Mouse (Mus musculus): Measurements from ENCODE around the gene Zfp174. TPM values are rescaled to one million over a fixed set of nuclear protein-coding genes. Genes with fewer than 3 reads are reported as not detected.
"Not testable (repeated sequence)": the region's sequence is repeated elsewhere in the genome, so short reads cannot be mapped to it uniquely, and the experiment has no call there.

The Zfp174 gene
- polyA plus RNA-seq, 1 experiment from 2014 or later, result 0.88 TPM

DNA sequence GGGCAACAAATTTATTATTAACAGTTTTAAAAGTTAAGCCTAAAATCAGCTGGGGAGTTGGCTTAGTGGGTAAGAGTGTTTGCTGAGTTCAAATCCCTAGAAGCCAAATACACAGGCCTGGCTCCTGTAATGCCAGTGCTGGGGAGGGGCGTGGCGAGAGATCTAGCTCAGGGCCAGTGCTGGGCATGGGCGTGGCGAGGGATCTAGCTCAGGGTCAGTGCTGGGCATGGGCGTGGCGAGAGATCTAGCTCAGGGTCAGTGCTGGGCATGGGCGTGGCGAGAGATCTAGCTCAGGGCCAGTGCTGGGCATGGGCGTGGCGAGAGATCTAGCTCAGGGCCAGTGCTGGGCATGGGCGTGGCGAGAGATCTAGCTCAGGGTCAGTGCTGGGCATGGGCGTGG lies 4.2 kb downstream of the Zfp174 start:
- H3K27ac ChIP-seq; H3K4me3 ChIP-seq; H3K9me3 ChIP-seq (replicated peaks); DNase-seq (ENCODE audit: low spot score); H3K27me3 ChIP-seq (ENCODE audit: low read depth, poor library complexity, severe bottlenecking); H3K36me3 ChIP-seq: not testable (repeated sequence)
- peaks cover 13% of the 10 kb centered on the region for H3K4me1 ChIP-seq
- 86% methylated on average over 13 of the region's 13 CpGs for WGBS

DNA sequence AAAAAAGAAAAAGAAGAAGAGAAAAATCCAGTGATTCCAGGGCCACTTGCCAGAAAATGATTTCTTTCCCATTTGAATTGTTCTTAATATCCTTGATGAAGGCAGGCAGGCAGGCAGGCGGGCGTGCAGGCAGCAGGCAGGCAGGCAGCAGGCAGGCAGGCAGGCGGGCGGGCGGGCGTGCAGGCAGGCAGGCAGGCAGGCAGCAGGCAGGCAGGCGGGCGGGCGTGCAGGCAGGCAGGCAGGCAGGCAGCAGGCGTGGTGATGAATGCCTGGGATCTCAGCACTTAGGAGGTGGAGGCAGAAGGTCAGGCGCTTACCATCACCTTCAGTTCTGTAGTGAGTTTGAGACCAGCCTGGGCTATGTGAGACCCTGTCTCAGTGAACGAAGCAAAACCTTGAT lies 5.5 kb downstream of the Zfp174 start:
- Histone ChIP-seq H3K36me3 (no peaks in the 10 kb centered on the region), H3K4me1 (peaks cover 10% of the 10 kb centered on the region), H3K4me3 (no peak overlapping the region), H3K27me3 (ENCODE audit: low read depth, poor library complexity, severe bottlenecking) (no peaks in the 10 kb centered on the region), H3K9me3 (replicated peaks) (no peaks in the 10 kb centered on the region), H3K27ac (no peak overlapping the region)
- 19% methylated on average over 12 of the region's 12 CpGs for WGBS
- peak; percentile 65 for DNase-seq (ENCODE audit: low spot score)

DNA sequence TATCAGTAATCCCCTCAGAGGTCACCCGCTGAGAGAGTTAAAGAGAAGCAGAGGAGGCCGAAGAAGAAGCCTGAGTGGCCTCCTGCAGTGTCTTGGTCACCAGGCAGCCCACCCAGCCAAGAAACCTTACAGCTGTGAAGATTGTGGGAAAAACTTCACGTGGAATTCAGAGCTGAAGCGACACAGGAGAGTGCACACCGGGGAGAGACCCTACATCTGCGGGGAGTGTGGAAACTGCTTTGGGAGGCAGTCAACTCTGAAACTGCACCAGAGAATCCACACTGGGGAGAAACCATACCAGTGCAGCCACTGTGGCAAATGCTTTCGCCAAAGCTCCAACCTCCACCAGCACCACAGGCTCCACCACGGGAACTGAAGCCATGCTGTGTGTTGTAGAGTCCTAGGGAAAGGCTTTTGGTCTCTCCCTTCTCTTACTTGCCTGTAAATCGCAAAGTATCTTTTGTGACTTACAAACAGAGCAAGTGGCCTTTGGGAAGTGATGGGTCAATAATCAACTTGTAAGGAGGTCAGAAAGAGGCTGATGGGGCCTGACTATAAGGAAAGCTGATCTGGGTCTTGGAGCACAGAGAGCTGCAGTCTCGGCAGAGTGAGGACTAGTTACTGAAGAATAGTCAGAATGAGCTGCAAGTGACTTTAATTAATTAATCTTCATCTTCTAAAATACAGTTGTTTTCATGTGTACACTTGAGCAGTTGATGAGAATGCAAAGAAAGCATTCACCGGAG lies 7.5 kb downstream of the Zfp174 start:
- H3K4me3 ChIP-seq, result no peak overlapping the region
- H3K36me3 ChIP-seq, result no peaks in the 10 kb centered on the region
- 71% methylated on average over 11 of the region's 11 CpGs for WGBS
- H3K27ac ChIP-seq, result no peak overlapping the region
- no peaks in the 10 kb centered on the region for H3K27me3 ChIP-seq (ENCODE audit: low read depth, poor library complexity, severe bottlenecking)
- peaks cover 6% of the 10 kb centered on the region; the same call in 1 of the 2 replicates for H3K4me1 ChIP-seq
- no peaks in the 10 kb centered on the region for H3K9me3 ChIP-seq (replicated peaks)
- DNase-seq (ENCODE audit: low spot score), result no peak

DNA sequence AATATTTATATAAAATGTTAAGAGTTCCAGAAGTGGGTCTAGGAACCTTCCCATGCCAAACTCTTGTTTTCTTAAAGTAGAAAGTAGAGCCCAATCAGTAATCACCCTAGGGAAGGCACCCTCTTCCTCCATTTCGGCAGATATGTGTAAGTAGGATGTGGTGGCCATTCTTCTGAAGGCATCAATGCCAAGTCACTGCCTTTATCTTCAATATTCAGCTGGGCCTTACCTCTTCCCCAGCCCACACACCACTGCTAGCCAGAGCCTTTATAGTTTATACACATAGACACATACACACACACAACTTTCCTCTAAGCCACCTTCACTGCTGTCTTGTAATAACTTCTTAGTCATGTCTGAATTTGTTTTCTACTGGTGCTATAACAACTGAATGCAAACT lies 8.7 kb downstream of the Zfp174 start:
- 83% methylated on average over 1 of the region's 1 CpGs for WGBS
- H3K36me3 ChIP-seq, result peaks cover 4% of the 10 kb centered on the region
- no peak overlapping the region for H3K4me3 ChIP-seq
- no peak overlapping the region for H3K27ac ChIP-seq
- no peaks in the 10 kb centered on the region for H3K27me3 ChIP-seq (ENCODE audit: low read depth, poor library complexity, severe bottlenecking)
- no peaks in the 10 kb centered on the region for H3K9me3 ChIP-seq (replicated peaks)
- peaks cover 6% of the 10 kb centered on the region; the same call in 1 of the 2 replicates for H3K4me1 ChIP-seq
- DNase-seq (ENCODE audit: low spot score), result no peak

DNA sequence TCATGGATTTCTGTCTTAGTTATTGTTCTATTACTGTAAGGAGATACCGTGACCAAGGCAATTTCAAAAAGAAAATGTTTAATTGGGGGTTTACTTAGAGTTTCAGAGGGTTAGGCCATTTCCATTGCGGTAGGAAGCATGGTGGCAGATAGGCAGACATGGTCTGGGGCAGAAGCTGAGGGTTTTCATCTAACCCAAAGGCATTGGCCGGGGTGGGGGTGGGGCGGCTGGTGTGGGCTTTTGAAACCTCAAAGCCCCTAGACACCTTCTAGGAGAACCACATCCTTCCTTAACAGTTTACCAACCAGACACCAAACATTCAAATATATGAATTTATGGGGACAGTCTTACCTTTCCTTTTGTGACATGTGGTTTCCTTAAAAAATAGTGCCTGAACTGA lies 12.2 kb downstream of the Zfp174 start:
- H3K27me3 ChIP-seq (ENCODE audit: low read depth, poor library complexity, severe bottlenecking), result no peaks in the 10 kb centered on the region
- H3K4me1 ChIP-seq, result no peaks in the 10 kb centered on the region
- DNase-seq (ENCODE audit: low spot score), result no peak
- H3K9me3 ChIP-seq (replicated peaks), result no peaks in the 10 kb centered on the region
- WGBS, result 93% methylated on average over 4 of the region's 4 CpGs
- no peak overlapping the region for H3K27ac ChIP-seq
- no peak overlapping the region for H3K4me3 ChIP-seq
- peaks cover 26% of the 10 kb centered on the region for H3K36me3 ChIP-seq

DNA sequence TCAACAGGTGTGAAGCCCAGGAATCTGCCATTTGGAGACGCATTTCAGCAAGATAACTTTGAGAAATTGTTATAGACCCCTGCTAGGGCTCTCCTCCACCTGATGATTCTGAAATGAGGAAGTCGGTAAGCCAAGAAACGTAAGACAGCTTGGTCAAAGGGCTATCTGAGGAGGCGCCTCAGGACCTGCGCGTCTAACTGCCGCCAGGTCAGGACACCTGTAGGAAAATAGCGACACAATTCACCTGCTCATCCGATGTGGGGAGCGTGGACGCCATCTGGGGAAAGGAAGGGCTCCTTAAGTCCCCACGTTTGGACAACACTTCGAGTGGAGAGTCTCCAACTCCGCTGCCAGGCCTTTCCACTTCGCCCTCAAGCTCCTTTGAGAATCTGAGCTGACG lies 24.7 kb downstream of the Zfp174 start:
- no peak for DNase-seq (ENCODE audit: low spot score)
- peaks cover 15% of the 10 kb centered on the region for H3K36me3 ChIP-seq
- no peaks in the 10 kb centered on the region for H3K27me3 ChIP-seq (ENCODE audit: low read depth, poor library complexity, severe bottlenecking)
- H3K27ac ChIP-seq, result peak overlapping the region; percentile 87
- H3K9me3 ChIP-seq (replicated peaks), result no peaks in the 10 kb centered on the region
- peak overlapping the region; percentile 72 for H3K4me3 ChIP-seq
- WGBS, result 1% methylated on average over 16 of the region's 16 CpGs
- H3K4me1 ChIP-seq, result peaks cover 18% of the 10 kb centered on the region

DNA sequence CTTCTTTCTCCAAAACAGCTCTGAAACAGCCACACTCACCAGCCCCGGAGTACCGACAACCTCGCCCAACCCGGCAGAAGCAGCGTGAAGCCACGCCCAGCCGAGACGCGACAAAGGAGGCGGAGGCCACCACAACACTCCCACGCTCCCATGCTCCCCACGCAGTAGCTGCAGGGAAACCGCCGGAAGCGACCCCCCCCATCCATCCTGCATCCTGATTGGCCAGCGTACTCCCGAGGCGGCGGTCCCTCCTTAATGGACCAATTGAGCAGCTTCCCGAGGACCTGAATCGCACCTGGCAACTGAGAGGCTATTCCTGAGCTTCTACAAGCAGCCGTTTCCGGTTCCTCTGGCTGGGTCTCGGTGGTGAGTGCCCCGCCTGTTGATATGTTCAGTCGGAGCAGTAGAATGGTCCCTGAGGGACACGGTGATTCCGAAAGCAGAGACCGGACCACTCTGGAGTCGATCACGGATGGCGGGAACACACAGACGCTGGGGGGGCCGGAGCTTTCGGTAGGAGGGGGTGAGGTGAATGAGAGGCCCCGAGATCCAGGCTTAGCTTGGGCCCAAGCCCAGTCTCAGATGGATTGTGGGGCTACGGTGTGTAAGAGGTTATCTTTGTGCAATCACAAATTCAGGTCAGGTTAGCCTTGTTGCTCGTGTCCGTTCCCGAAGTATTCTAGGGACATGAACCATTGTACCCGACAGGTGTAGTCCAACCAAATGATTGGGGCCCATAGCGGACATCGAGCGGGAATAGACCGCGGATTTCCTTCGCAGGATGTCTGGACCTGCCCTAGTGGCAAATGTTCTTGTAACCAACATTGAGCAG lies 25.4 kb downstream of the Zfp174 start, which contains the start of gene Naa60:
Gene Naa60 (plus strand): TSS at position 160 of the 832 bp plus-strand sequence.
- 7% methylated on average over 47 of the region's 47 CpGs for WGBS
- Histone ChIP-seq H3K4me3 (peak within 1 kb of the TSS; percentile 72), H3K27me3 (ENCODE audit: low read depth, poor library complexity, severe bottlenecking) (no peaks in the 10 kb centered on the region), H3K27ac (peak within 1 kb of the TSS; percentile 87), H3K9me3 (replicated peaks) (no peaks in the 10 kb centered on the region), H3K36me3 (peaks cover 11% of the 10 kb centered on the region), H3K4me1 (peaks cover 18% of the 10 kb centered on the region)
- peak; percentile 95 for DNase-seq (ENCODE audit: low spot score)

DNA sequence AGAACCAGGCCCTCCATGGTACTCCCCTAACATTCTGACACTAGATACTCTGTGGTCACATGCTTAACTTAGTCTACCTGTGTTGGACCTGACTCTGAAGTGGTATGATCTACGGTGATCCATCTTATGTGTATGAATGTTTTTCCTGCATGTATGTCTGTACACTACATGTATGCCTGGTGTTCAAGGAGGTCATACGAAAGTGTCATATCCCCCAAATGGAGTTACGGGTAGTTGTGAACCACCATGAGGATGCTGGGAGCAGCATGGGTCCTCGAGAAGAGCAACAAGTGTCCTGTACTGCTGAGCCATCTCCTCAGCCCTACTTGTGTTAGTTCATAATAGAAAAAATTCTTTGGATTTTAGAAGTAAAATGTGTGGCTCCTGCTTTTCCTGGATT lies 29.3 kb downstream of the Zfp174 start:
- no peaks in the 10 kb centered on the region for H3K9me3 ChIP-seq (replicated peaks)
- no peaks in the 10 kb centered on the region for H3K27me3 ChIP-seq (ENCODE audit: low read depth, poor library complexity, severe bottlenecking)
- WGBS, result 93% methylated on average over 4 of the region's 4 CpGs
- no peak overlapping the region for H3K27ac ChIP-seq
- no peak for DNase-seq (ENCODE audit: low spot score)
- peaks cover 16% of the 10 kb centered on the region for H3K4me1 ChIP-seq
- peaks cover 13% of the 10 kb centered on the region for H3K36me3 ChIP-seq
- H3K4me3 ChIP-seq, result no peak overlapping the region

DNA sequence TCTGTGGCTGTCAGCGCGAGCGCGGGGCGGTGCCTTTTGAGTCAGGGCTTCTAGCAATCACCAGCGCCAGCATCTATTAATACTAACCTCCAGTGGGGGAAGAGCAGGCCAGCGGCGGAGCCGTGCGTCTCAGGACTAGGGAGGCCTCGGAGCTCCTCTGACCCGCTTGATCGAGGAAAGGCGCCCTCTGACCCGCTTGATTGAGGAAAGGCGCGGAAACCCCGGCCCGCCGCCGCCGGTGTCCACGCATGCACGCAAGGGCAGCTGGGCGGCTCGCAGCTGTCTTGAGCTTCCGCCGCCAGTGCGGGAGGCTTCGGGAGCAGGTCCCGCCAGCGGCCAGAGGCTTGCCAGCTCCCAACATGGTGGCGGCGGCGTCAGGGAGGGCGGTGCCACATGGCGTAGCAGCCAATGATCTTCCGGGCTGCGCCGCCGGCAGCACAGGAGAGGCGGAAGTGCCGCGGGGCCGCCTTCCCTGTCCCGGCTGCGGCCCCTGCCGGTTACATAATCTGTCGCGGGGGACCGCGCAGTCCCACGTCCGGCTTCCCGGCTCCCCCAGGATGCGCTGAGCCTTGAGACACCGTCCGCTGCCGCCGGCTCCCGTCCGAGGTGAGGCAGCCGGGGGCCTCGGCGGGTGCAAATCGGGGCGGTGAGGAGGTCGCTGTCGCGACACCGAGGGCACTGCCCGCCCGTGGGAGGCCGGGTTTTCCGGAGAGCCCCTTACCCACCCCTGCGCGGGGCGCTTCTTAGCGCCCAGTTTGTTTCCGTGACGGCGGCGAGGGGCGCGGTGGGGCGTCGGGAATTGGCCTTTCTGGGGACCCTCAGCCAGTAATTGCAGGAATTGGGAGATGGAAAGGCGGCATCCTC lies 37.4 kb downstream of the Zfp174 start, which contains the start of the genes Zfp597 and Gm20695:
Gene Zfp597 (minus strand): TSS at position 361 of the 864 bp plus-strand sequence.
Gene Gm20695 (plus strand): TSS at position 448 of the 864 bp plus-strand sequence.
- Histone ChIP-seq H3K36me3 (peaks cover 12% of the 10 kb centered on the region), H3K4me1 (peaks cover 11% of the 10 kb centered on the region), H3K9me3 (replicated peaks) (no peaks in the 10 kb centered on the region), H3K27me3 (ENCODE audit: low read depth, poor library complexity, severe bottlenecking) (no peaks in the 10 kb centered on the region), H3K27ac (peak within 1 kb of the TSS; percentile 92), H3K4me3 (peak within 1 kb of the TSS; percentile 96)
- under 1% methylated on average over 88 of the region's 88 CpGs for WGBS
- peak; percentile 94 for DNase-seq (ENCODE audit: low spot score)

DNA sequence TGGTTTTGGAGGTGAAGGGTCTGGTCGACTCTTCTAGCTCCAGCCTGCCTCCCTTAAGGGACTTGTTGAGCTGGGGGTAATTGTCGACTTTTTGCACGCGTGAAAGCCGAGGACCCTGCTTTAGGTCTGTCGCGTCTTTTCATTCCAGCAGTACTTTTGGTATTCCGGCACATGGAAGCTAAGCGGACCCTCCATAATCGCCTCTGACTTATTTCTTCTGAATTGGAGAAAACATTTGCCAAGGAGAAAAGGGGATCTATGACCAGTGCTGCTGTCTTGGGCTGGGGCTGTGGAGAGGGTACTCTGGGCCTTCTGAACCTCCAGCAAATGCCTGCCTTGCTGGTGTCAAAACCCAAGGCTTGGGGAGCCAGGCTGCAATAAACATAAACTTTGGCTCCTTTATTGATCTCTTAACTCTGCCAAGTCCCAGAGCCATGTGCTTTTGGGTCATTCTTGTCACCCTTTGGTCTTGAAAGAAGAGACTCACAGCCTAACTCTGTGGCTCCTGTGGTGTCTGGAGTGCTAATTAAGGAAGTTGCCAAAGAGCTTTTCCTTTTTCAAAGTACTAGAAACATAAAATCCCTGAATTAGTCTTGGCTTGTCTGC lies 38.1 kb downstream of the Zfp174 start:
- Histone ChIP-seq H3K27me3 (ENCODE audit: low read depth, poor library complexity, severe bottlenecking) (no peaks in the 10 kb centered on the region), H3K27ac (peak overlapping the region; percentile 92), H3K4me3 (peak overlapping the region; percentile 96), H3K4me1 (peaks cover 11% of the 10 kb centered on the region), H3K36me3 (peaks cover 9% of the 10 kb centered on the region), H3K9me3 (replicated peaks) (no peaks in the 10 kb centered on the region)
- no peak for DNase-seq (ENCODE audit: low spot score)
- 7% methylated on average over 10 of the region's 10 CpGs for WGBS

DNA sequence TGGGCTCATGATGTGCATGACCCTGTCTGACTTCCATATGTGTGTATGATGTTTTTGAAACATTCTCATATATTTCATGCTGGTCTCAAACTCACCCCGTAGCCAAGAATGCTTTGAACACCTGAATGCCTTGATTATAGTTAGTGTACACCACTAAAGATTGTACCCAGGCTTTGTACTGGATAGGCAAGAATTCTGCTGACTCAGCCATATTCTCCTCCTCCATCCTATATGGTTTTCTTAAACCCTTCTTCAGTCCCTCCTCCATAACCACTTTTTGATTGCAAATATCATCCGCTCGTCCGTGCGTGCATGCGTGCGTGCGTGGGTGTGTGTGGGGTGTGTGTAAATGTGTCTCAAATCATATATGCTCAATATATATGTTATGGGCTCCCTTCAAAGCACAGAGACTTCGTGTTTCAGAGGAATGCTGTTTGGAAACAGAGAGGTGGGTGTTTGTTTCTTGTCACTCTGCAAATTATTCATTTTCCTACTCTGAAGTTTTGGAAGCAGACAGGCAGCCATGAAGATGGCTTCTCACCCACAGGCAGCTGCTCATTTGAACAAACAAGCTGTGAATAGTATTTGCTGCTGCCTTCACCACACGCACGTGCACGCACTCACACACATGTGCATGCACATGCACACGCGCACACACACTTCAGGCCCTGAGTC lies 44.7 kb downstream of the Zfp174 start:
- Histone ChIP-seq H3K36me3 (peaks cover 22% of the 10 kb centered on the region), H3K27ac (no peak overlapping the region), H3K27me3 (ENCODE audit: low read depth, poor library complexity, severe bottlenecking) (no peaks in the 10 kb centered on the region), H3K4me1 (no peaks in the 10 kb centered on the region), H3K4me3 (no peak overlapping the region), H3K9me3 (replicated peaks) (no peaks in the 10 kb centered on the region)
- DNase-seq (ENCODE audit: low spot score), result no peak
- 97% methylated on average over 14 of the region's 14 CpGs for WGBS

DNA sequence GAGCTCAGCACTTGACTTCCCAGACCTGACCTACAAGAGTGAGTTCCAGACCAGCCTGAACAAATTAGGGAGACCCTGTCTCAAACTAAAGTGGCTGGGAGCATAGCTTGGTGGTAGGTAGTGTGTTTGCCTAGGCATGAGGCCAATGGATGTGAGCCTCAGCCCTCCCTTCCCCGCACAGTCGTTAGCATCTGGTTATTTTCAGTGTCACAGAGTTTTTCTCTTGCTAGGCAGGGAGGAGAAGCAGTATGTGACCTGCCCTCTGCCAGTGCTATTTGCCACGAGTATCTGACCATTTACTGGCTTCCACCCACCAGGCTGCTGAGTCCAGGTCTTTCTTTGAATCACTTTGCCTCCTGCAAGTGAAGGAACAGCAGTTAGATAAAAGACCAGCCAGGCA lies 46.7 kb downstream of the Zfp174 start:
- Histone ChIP-seq H3K36me3 (peaks cover 39% of the 10 kb centered on the region), H3K9me3 (replicated peaks) (no peaks in the 10 kb centered on the region), H3K27me3 (ENCODE audit: low read depth, poor library complexity, severe bottlenecking) (no peaks in the 10 kb centered on the region), H3K27ac (no peak overlapping the region), H3K4me3 (no peak overlapping the region), H3K4me1 (no peaks in the 10 kb centered on the region)
- WGBS, result 74% methylated on average over 3 of the region's 3 CpGs
- DNase-seq (ENCODE audit: low spot score), result no peak

All from limb, embryonic 10.5 days (tissue).